Mouse (Mus musculus) telencephalon, adult 2 months (tissue): ENCODE results near the gene Pcnx2.

Experiments
- DNase-seq: peaks from one replicate; pipeline ENCODE4 v3.0.0-alpha.2; 2011; ENCODE audit warnings: low read depth, low spot score

Pcnx2 gene

GRCm38 (mm10) chr8:125897868-125898788 lies at the start of gene Pcnx2:
Pcnx2 (minus strand) TSS chr8:125898317.
- peak; percentile 92 for DNase-seq

- no peak for DNase-seq
Measured at GRCm38 (mm10) chr8:125944511-125944910, 46.4 kb upstream of the Pcnx2 start.

GRCm38 (mm10) chr8:125935649-125936048 lies 37.5 kb upstream of the Pcnx2 start:
- DNase-seq, result peak; percentile 41

GRCm38 (mm10) chr8:125931822-125932221 lies 33.7 kb upstream of the Pcnx2 start:
- DNase-seq, result peak; percentile 12

- no peak for DNase-seq
Measured at GRCm38 (mm10) chr8:125930276-125931046, 32.3 kb upstream of the Pcnx2 start.

- DNase-seq, result no peak
Measured at GRCm38 (mm10) chr8:125926636-125927035, 28.5 kb upstream of the Pcnx2 start.

GRCm38 (mm10) chr8:125922333-125922732 lies 24.2 kb upstream of the Pcnx2 start:
- no peak for DNase-seq

GRCm38 (mm10) chr8:125920761-125921160 lies 22.6 kb upstream of the Pcnx2 start:
- DNase-seq, result no peak

- no peak for DNase-seq
Measured at GRCm38 (mm10) chr8:125920281-125920680, 22.2 kb upstream of the Pcnx2 start.

- DNase-seq, result no peak
Measured at GRCm38 (mm10) chr8:125919560-125919959, 21.4 kb upstream of the Pcnx2 start.

- no peak for DNase-seq
Measured at GRCm38 (mm10) chr8:125918719-125919118, 20.6 kb upstream of the Pcnx2 start.

GRCm38 (mm10) chr8:125917013-125917412 lies 18.9 kb upstream of the Pcnx2 start:
- DNase-seq, result no peak

GRCm38 (mm10) chr8:125914386-125914785 lies 16.3 kb upstream of the Pcnx2 start:
- no peak for DNase-seq

- no peak for DNase-seq
Measured at GRCm38 (mm10) chr8:125913206-125913605, 15.1 kb upstream of the Pcnx2 start.

GRCm38 (mm10) chr8:125911229-125911580 lies 13.1 kb upstream of the Pcnx2 start:
- no peak for DNase-seq

- DNase-seq, result no peak
Measured at GRCm38 (mm10) chr8:125910365-125911228, 12.5 kb upstream of the Pcnx2 start, which contains the start of gene Map3k21. Map3k21 (plus strand) TSS chr8:125910450.

GRCm38 (mm10) chr8:125909661-125910364 lies 11.7 kb upstream of the Pcnx2 start:
- DNase-seq, result no peak

- no peak for DNase-seq
Measured at GRCm38 (mm10) chr8:125907311-125907710, 9.2 kb upstream of the Pcnx2 start.

GRCm38 (mm10) chr8:125905341-125905740 lies 7.2 kb upstream of the Pcnx2 start:
- DNase-seq, result no peak

GRCm38 (mm10) chr8:125902521-125902920 lies 4.4 kb upstream of the Pcnx2 start:
- no peak for DNase-seq

- DNase-seq, result no peak
Measured at GRCm38 (mm10) chr8:125901167-125901566, 3.0 kb upstream of the Pcnx2 start.
